Mouse (Mus musculus): ENCODE measurements around the gene R3hcc1l. TPM values are rescaled to one million over a fixed set of nuclear protein-coding genes. Genes with fewer than 3 reads are reported as not detected.

The R3hcc1l gene
- polyA plus RNA-seq, 1 experiment from 2014 or later, result 24.9 TPM

Other genes starting within 250 kb of the R3hcc1l start
- gene Crtac1, start 87.0 kb upstream of the R3hcc1l start, polyA plus RNA-seq (2016; fragmentation: Nextera tagmentation; extraction: Ambion mirVana), result 7.1 and 8.8 TPM in 2 replicates
- 0.24 and 0.28 TPM in 2 replicates for gene Loxl4, start 94.1 kb downstream of the R3hcc1l start, polyA plus RNA-seq (2016; fragmentation: Nextera tagmentation; extraction: Ambion mirVana)
- gene Pyroxd2, start 234.0 kb downstream of the R3hcc1l start, polyA plus RNA-seq (2016; fragmentation: Nextera tagmentation; extraction: Ambion mirVana), result 1.00 and 1.0 TPM in 2 replicates